ENCODE assay signal across 22 mouse cellular contexts in the genomic region with DNA sequence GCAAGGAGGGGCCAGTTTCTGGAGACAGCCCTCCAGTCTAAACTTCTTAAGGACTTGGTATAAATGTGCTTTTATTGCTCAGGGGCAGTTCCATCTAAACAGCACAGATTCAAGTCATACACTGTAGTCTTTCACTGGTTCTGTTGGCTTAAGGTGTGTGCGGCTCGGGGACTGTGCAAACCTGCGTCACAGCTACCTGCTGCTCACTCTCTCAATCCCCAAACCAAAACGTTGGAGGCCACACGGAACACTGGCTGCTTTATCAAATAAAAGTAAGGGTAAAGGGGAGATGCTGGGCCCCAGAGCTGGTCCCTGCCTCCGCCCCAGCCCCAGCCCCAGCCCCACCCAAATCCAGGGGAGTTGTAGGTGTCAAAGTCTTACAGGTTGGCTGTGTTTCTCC.
DNase-seq lines count a peak whose midpoint lies in the region; ATAC-seq and TF ChIP-seq lines count a peak whose summit lies in the region.
"Had no signal": no experiment of that assay in that cellular context is flagged by ENCODE, and none has a peak within 500 bp of the region (broad histone marks: within the 10 kb centered on the region; RNA-seq: fewer than 3 reads in every experiment).

No protein-coding gene starts in this region.

- 0 out of 2 replicates have a peak, but pooled peaks cover 4% of the 10 kb centered on the region for H3K4me1 ChIP-seq in limb, embryonic 12.5 days (replicated peaks)
- H3K4me1 ChIP-seq in limb, embryonic 10.5 days: no peaks in the 10 kb centered on the region
- H3K4me1 ChIP-seq in intestine, embryonic 14.5 days (replicated peaks; ENCODE audit: control insufficient read depth, insufficient read depth, low read length): no peaks in the 10 kb centered on the region
- H3K4me1 ChIP-seq in intestine, postnatal 0 days (replicated peaks; ENCODE audit: control insufficient read depth, insufficient read depth, low read length): no peaks in the 10 kb centered on the region
- no peaks in the 10 kb centered on the region for H3K4me1 ChIP-seq in stomach, embryonic 15.5 days
- H3K4me1 ChIP-seq: heart, embryonic 15.5 days; hindbrain, embryonic 15.5 days had no signal

- no peaks in the 10 kb centered on the region for H3K27me3 ChIP-seq in limb, embryonic 12.5 days
- H3K27me3 ChIP-seq in limb, embryonic 10.5 days (ENCODE audit: low read depth, poor library complexity, severe bottlenecking): no peaks in the 10 kb centered on the region
- H3K27me3 ChIP-seq in intestine, embryonic 14.5 days (replicated peaks; ENCODE audit: control insufficient read depth, insufficient read depth, low read length): no peaks in the 10 kb centered on the region
- no peaks in the 10 kb centered on the region for H3K27me3 ChIP-seq in intestine, postnatal 0 days (replicated peaks; ENCODE audit: control insufficient read depth, insufficient read depth, low read length)
- no peaks in the 10 kb centered on the region for H3K27me3 ChIP-seq in stomach, embryonic 15.5 days (replicated peaks)
- H3K27me3 ChIP-seq: heart, embryonic 15.5 days; hindbrain, embryonic 15.5 days had no signal

- DNase-seq in limb, embryonic 10.5 days (ENCODE audit: low spot score): no peak
- DNase-seq in intestine, embryonic 14.5 days (ENCODE audit: low spot score): no peak
- DNase-seq in B cell, adult 2 months: no peak
- DNase-seq: adrenal gland, adult 8-10 months; cerebellum, adult 11-12 months; gastrocnemius, postnatal 14 days; kidney, adult 18-20 months; liver, postnatal 0 days had no signal

- ATAC-seq in limb, embryonic 12.5 days (ENCODE audit: insufficient number of reproducible peaks, insufficient read depth, low FRiP score, low TSS enrichment, low read depth): 0 out of 2 replicates have a peak, but pooled peaks have one; percentile 37
- 0 out of 2 replicates have a peak, but pooled peaks have one; percentile 64 for ATAC-seq in intestine, embryonic 14.5 days (replicated peaks; ENCODE audit: low FRiP score, low TSS enrichment, low read depth)
- peak; percentile 56; the same call in 1 of the 2 replicates for ATAC-seq in intestine, postnatal 0 days
- ATAC-seq in stomach, embryonic 15.5 days (ENCODE audit: insufficient read depth, low FRiP score, low read depth): peak; percentile 92
- no peak for ATAC-seq in megakaryocyte progenitor cell, adult 5-6 weeks (replicated peaks; ENCODE audit: poor library complexity)
- ATAC-seq: activated CD4-positive, CD25-positive, alpha-beta regulatory T cell, adult 4 months; forebrain, embryonic 14.5 days; liver, postnatal 0 days had no signal

- H3K4me2 ChIP-seq in limb, embryonic 12.5 days: no peak overlapping the region
- no peak overlapping the region for H3K4me2 ChIP-seq in intestine, embryonic 14.5 days (ENCODE audit: low read length)
- no peak overlapping the region for H3K4me2 ChIP-seq in intestine, postnatal 0 days (replicated peaks; ENCODE audit: low read depth)
- H3K4me2 ChIP-seq in stomach, embryonic 15.5 days: no peak overlapping the region
- H3K4me2 ChIP-seq: heart, embryonic 15.5 days; hindbrain, embryonic 15.5 days; liver, embryonic 11.5 days; midbrain, embryonic 11.5 days had no signal

- 68% methylated on average over 6 of the region's 6 CpGs for WGBS in limb, embryonic 12.5 days
- WGBS in limb, embryonic 10.5 days: 91% methylated on average over 6 of the region's 6 CpGs
- 41% methylated on average over 6 of the region's 6 CpGs for WGBS in intestine, embryonic 14.5 days
- WGBS in intestine, postnatal 0 days: 22% methylated on average over 6 of the region's 6 CpGs
- 56% methylated on average over 6 of the region's 6 CpGs for WGBS in stomach, embryonic 15.5 days

- H3K9me3 ChIP-seq in limb, embryonic 12.5 days: no peaks in the 10 kb centered on the region
- no peaks in the 10 kb centered on the region for H3K9me3 ChIP-seq in limb, embryonic 10.5 days (replicated peaks)
- no peaks in the 10 kb centered on the region for H3K9me3 ChIP-seq in intestine, embryonic 14.5 days (ENCODE audit: control insufficient read depth, low read length)
- H3K9me3 ChIP-seq in intestine, postnatal 0 days (ENCODE audit: control insufficient read depth): no peaks in the 10 kb centered on the region
- no peaks in the 10 kb centered on the region for H3K9me3 ChIP-seq in stomach, embryonic 15.5 days
- H3K9me3 ChIP-seq: heart, embryonic 15.5 days; hindbrain, embryonic 15.5 days had no signal

- no peaks in the 10 kb centered on the region for H3K36me3 ChIP-seq in limb, embryonic 12.5 days
- H3K36me3 ChIP-seq in limb, embryonic 10.5 days: no peaks in the 10 kb centered on the region
- H3K36me3 ChIP-seq in intestine, embryonic 14.5 days (ENCODE audit: control insufficient read depth, insufficient read depth, low read length): no peaks in the 10 kb centered on the region
- H3K36me3 ChIP-seq in intestine, postnatal 0 days (ENCODE audit: control insufficient read depth, insufficient read depth): no peaks in the 10 kb centered on the region
- no peaks in the 10 kb centered on the region for H3K36me3 ChIP-seq in stomach, embryonic 15.5 days
- H3K36me3 ChIP-seq: heart, embryonic 15.5 days; hindbrain, embryonic 15.5 days had no signal

- H3K9ac ChIP-seq in limb, embryonic 12.5 days (replicated peaks): no peak overlapping the region
- no peak overlapping the region for H3K9ac ChIP-seq in intestine, embryonic 14.5 days (ENCODE audit: low read length)
- H3K9ac ChIP-seq in intestine, postnatal 0 days (ENCODE audit: low read depth, low read length): no peak overlapping the region
- H3K9ac ChIP-seq in stomach, embryonic 15.5 days: no peak overlapping the region
- H3K9ac ChIP-seq: heart, embryonic 15.5 days; hindbrain, embryonic 15.5 days; liver, postnatal 0 days had no signal

- H3K27ac ChIP-seq in limb, embryonic 12.5 days: no peak overlapping the region
- no peak overlapping the region for H3K27ac ChIP-seq in limb, embryonic 10.5 days
- no peak overlapping the region for H3K27ac ChIP-seq in intestine, embryonic 14.5 days (ENCODE audit: low read depth)
- no peak overlapping the region for H3K27ac ChIP-seq in intestine, postnatal 0 days (ENCODE audit: low read depth, low read length)
- 0 out of 2 replicates have a peak overlapping the region, but pooled peaks have one; percentile 26 for H3K27ac ChIP-seq in stomach, embryonic 15.5 days
- H3K27ac ChIP-seq: heart, adult 2 months; heart, embryonic 15.5 days; hindbrain, embryonic 15.5 days; kidney, postnatal 0 days; layer of hippocampus, adult 2 months; macrophage had no signal

- H3K4me3 ChIP-seq in limb, embryonic 12.5 days (replicated peaks): no peak overlapping the region
- H3K4me3 ChIP-seq in limb, embryonic 10.5 days: no peak overlapping the region
- no peak overlapping the region for H3K4me3 ChIP-seq in intestine, embryonic 14.5 days (ENCODE audit: low read depth, low read length)
- no peak overlapping the region for H3K4me3 ChIP-seq in intestine, postnatal 0 days (ENCODE audit: low read depth, low read length)
- H3K4me3 ChIP-seq in stomach, embryonic 15.5 days (replicated peaks): no peak overlapping the region
- H3K4me3 ChIP-seq: heart, adult 2 months; heart, embryonic 15.5 days; hindbrain, embryonic 15.5 days; layer of hippocampus, adult 2 months had no signal

- TF ChIP-seq CTCF in intestine, postnatal 0 days (IDR thresholded peaks at IDR 0.05; ENCODE audit: low read depth): no peak
